In genomic region chr2:147851186-147851802, GRCm38 (mm10) we compare ENCODE assay signal across 22 mouse cellular contexts.
"Had no signal": no experiment of that assay in that cellular context is flagged by ENCODE, and none has a peak within 500 bp of the region (broad histone marks: within the 10 kb centered on the region; RNA-seq: fewer than 3 reads in every experiment).

No protein-coding gene starts in this region.

- H3K27ac ChIP-seq: kidney, embryonic 15.5 days; limb, embryonic 10.5 days; limb, embryonic 13.5 days; liver, embryonic 12.5 days; liver, embryonic 15.5 days; lung, embryonic 15.5 days; midbrain, embryonic 10.5 days; midbrain, embryonic 13.5 days; stomach, postnatal 0 days had no signal

- H3K4me3 ChIP-seq: kidney, embryonic 15.5 days; limb, embryonic 10.5 days; limb, embryonic 13.5 days; liver, embryonic 12.5 days; liver, embryonic 15.5 days; lung, embryonic 15.5 days; megakaryocyte, embryonic 14.5 days; midbrain, embryonic 10.5 days; midbrain, embryonic 13.5 days had no signal

- ATAC-seq: liver, embryonic 12.5 days; midbrain, embryonic 13.5 days had no signal

- DNase-seq: kidney, adult 8-10 months; kidney, postnatal 25 days; liver; lung, adult 18-20 months; lung, postnatal 10 days; lung, postnatal 36 days; right cerebral cortex, adult 18-20 months; right cerebral cortex, postnatal 14 days; right cerebral cortex, postnatal 4 days; thymus, adult 2 months; thymus, postnatal 14 days; thymus, postnatal 4 days had no signal

- H3K27me3 ChIP-seq: limb, embryonic 13.5 days; liver, embryonic 12.5 days; liver, embryonic 15.5 days; lung, embryonic 15.5 days; megakaryocyte, embryonic 14.5 days had no signal

- H3K4me2 ChIP-seq: kidney, embryonic 15.5 days; limb, embryonic 13.5 days; liver, embryonic 12.5 days; liver, embryonic 15.5 days; lung, embryonic 15.5 days; midbrain, embryonic 13.5 days had no signal

- H3K4me1 ChIP-seq: kidney, embryonic 15.5 days; limb, embryonic 10.5 days; limb, embryonic 13.5 days; liver, embryonic 12.5 days; liver, embryonic 15.5 days; lung, embryonic 15.5 days; megakaryocyte, embryonic 14.5 days; midbrain, embryonic 13.5 days had no signal

- H3K9ac ChIP-seq: kidney, embryonic 15.5 days; limb, embryonic 13.5 days; liver, embryonic 12.5 days; liver, embryonic 15.5 days; lung, embryonic 15.5 days; midbrain, embryonic 13.5 days had no signal

- H3K36me3 ChIP-seq: kidney, embryonic 15.5 days; limb, embryonic 10.5 days; limb, embryonic 13.5 days; liver, embryonic 12.5 days; liver, embryonic 15.5 days; lung, embryonic 15.5 days; midbrain, embryonic 10.5 days; midbrain, embryonic 13.5 days had no signal

- H3K9me3 ChIP-seq: kidney, embryonic 15.5 days; limb, embryonic 10.5 days; limb, embryonic 13.5 days; liver, embryonic 12.5 days; liver, embryonic 15.5 days; lung, embryonic 15.5 days; megakaryocyte, embryonic 14.5 days; midbrain, embryonic 10.5 days; midbrain, embryonic 13.5 days had no signal
